Mouse (Mus musculus): Measurements from ENCODE around the gene Fnbp4. TPM values are rescaled to one million over a fixed set of nuclear protein-coding genes. Genes with fewer than 3 reads are reported as not detected.

Gene Fnbp4
- 100 to 1,000 TPM in 2 of 3 experiments, 10 to 100 TPM in 1; 86.5 to 129 (median 113) TPM for polyA plus RNA-seq (2017; shearing (Covaris generic))

GRCm38 (mm10) chr2:90745053-90745678 is at the start of gene Fnbp4:
Gene Fnbp4 (plus strand): TSS chr2:90745370.
- peak; percentile 95 for ATAC-seq

- ATAC-seq, result no peak
Measured at GRCm38 (mm10) chr2:90700943-90701342, 44.2 kb upstream of the Fnbp4 start.

GRCm38 (mm10) chr2:90708548-90708947 is 36.6 kb upstream of the Fnbp4 start:
- ATAC-seq, result no peak

GRCm38 (mm10) chr2:90715555-90716092 is 29.5 kb upstream of the Fnbp4 start:
- ATAC-seq, result no peak

GRCm38 (mm10) chr2:90717366-90717765 is 27.8 kb upstream of the Fnbp4 start:
- no peak for ATAC-seq

GRCm38 (mm10) chr2:90717948-90718347 is 27.2 kb upstream of the Fnbp4 start:
- no peak for ATAC-seq

- no peak for ATAC-seq
Measured at GRCm38 (mm10) chr2:90726818-90727217, 18.4 kb upstream of the Fnbp4 start.

GRCm38 (mm10) chr2:90735326-90735725 is 9.8 kb upstream of the Fnbp4 start:
- no peak for ATAC-seq

GRCm38 (mm10) chr2:90738801-90739200 is 6.4 kb upstream of the Fnbp4 start:
- no peak for ATAC-seq

- ATAC-seq, result no peak
Measured at GRCm38 (mm10) chr2:90739327-90739726, 5.8 kb upstream of the Fnbp4 start.

- no peak for ATAC-seq
Measured at GRCm38 (mm10) chr2:90739921-90740320, 5.2 kb upstream of the Fnbp4 start.

- ATAC-seq, result peak; percentile 1
Measured at GRCm38 (mm10) chr2:90744285-90745052, 701 bp upstream of the Fnbp4 start.

- ATAC-seq, result peak; percentile 18
Measured at GRCm38 (mm10) chr2:90745740-90746537, 769 bp downstream of the Fnbp4 start.

GRCm38 (mm10) chr2:90746538-90746865 is 1.3 kb downstream of the Fnbp4 start:
- ATAC-seq, result no peak

GRCm38 (mm10) chr2:90747131-90747530 is 2.0 kb downstream of the Fnbp4 start:
- no peak for ATAC-seq

GRCm38 (mm10) chr2:90749676-90750459 is 4.7 kb downstream of the Fnbp4 start:
- ATAC-seq, result no peak

GRCm38 (mm10) chr2:90753565-90753964 is 8.4 kb downstream of the Fnbp4 start:
- no peak for ATAC-seq

- no peak for ATAC-seq
Measured at GRCm38 (mm10) chr2:90754188-90754587, 9.0 kb downstream of the Fnbp4 start.

GRCm38 (mm10) chr2:90765123-90765522 is 20.0 kb downstream of the Fnbp4 start:
- ATAC-seq, result no peak

GRCm38 (mm10) chr2:90781323-90781722 is 36.2 kb downstream of the Fnbp4 start:
- no peak for ATAC-seq

- ATAC-seq, result no peak
Measured at GRCm38 (mm10) chr2:90781938-90782337, 36.8 kb downstream of the Fnbp4 start.

GRCm38 (mm10) chr2:90782458-90782857 is 37.3 kb downstream of the Fnbp4 start, which contains the start of gene Agbl2:
Gene Agbl2 (plus strand): TSS chr2:90782727.
- ATAC-seq, result no peak
